Mouse (Mus musculus) ES-E14 (cell line): ENCODE measurements around the gene Tprgl.

Experiments used
- CHD2 ChIP-seq: IDR thresholded peaks from 2 replicates; pipeline ENCODE4 v1.6.1; 2014; ENCODE audit warnings: mild to moderate bottlenecking, low read depth, low read length, inconsistent platforms
- MAFK ChIP-seq: IDR thresholded peaks from 2 replicates; pipeline ENCODE4 v1.6.1; 2014; ENCODE audit warnings: mild to moderate bottlenecking, low read depth, low read length, inconsistent platforms; ENCODE audit not compliant: insufficient read depth
- ZC3H11A ChIP-seq: IDR thresholded peaks from 2 replicates; pipeline ENCODE4 v1.6.1; 2012; ENCODE audit warnings: low read depth, mild to moderate bottlenecking, inconsistent platforms, low read length, borderline replicate concordance
- ZNF384 ChIP-seq: IDR thresholded peaks from 2 replicates; pipeline ENCODE4 v1.6.1; 2012; ENCODE audit warnings: low read depth, low read length, inconsistent platforms

DNA sequence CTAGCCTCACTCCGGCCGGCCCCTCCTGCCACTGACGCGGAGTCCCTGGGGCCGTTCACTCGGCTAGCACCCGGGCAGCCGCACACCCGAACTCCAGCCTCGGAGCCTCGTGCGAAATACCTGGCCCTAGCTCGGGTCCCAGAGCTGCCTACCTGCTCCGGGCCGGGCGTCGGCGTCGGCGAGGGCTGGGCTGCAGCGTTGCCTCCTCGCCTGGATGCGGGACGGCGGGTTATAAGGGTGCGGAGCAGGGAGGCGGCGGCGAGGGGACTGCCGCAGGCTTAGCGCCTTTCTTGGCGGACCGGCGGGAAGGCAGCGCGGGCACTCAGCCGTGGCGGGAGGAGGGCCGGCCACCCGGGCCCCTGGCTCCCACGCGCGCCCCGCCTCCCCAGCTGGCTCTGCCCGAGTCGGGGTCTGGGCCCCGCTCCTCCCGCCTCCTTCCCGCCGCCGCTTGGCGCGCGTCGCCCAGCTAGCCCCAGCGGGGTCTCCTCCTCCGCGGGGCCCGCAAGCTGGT, 20.7 kb downstream of the Tprgl start:
- TF ChIP-seq MAFK (no peak), CHD2 (no peak), ZC3H11A (no peak), ZNF384 (no peak)
